Mouse (Mus musculus) erythroblast, embryonic 14.5 days (primary cell): ENCODE measurements around the gene Inhbe.

ENCODE experiments used
- GATA1 ChIP-seq: IDR thresholded peaks from 2 replicates; pipeline ENCODE4 v1.6.1; 2012; ENCODE audit warnings: low read length, inconsistent platforms, mixed read lengths
- TAL1 ChIP-seq: IDR thresholded peaks from 3 replicates; pipeline ENCODE4 v1.6.1; 2012; ENCODE audit warnings: low read length, inconsistent platforms, mixed read lengths

- TF ChIP-seq GATA1, result no peak
- no peak for TF ChIP-seq TAL1
Measured at GRCm38 (mm10) chr10:127319969-127320368, 34.2 kb downstream of the Inhbe start.
